Mouse (Mus musculus): ENCODE data around the gene Tmem107. TPM values are rescaled to one million over a fixed set of nuclear protein-coding genes. Genes with fewer than 3 reads are reported as not detected.
"Not testable (repeated sequence)": the region's sequence is repeated elsewhere in the genome, so short reads cannot be mapped to it uniquely, and the experiment has no call there.

The Tmem107 gene
- polyA plus RNA-seq, 1 experiment from 2014 or later, result 60.8 TPM

GRCm38 (mm10) chr11:69092386-69092751, 21.8 kb downstream of the Tmem107 start:
- no peak overlapping the region for H3K4me2 ChIP-seq (ENCODE audit: low read length)
- WGBS, result 4% methylated on average over 3 of the region's 3 CpGs
- H3K4me3 ChIP-seq (replicated peaks; ENCODE audit: low read depth, low read length), result no peak overlapping the region
- no peak for ATAC-seq (replicated peaks; ENCODE audit: low FRiP score, low read depth)
- TF ChIP-seq CTCF (IDR thresholded peaks at IDR 0.05; ENCODE audit: low read depth), result peak; percentile 82
- peaks cover 12% of the 10 kb centered on the region for H3K4me1 ChIP-seq (replicated peaks; ENCODE audit: insufficient read depth, low read length)
- H3K9me3 ChIP-seq (replicated peaks; ENCODE audit: low read length), result no peaks in the 10 kb centered on the region
- H3K27ac ChIP-seq, result peak overlapping the region; percentile 72
- no peak overlapping the region for H3K9ac ChIP-seq (ENCODE audit: low read depth, low read length)
- DNase-seq (ENCODE audit: low spot score), result peak; percentile 85
- no peaks in the 10 kb centered on the region for H3K27me3 ChIP-seq (ENCODE audit: insufficient read depth, low read length)
- peaks cover 15% of the 10 kb centered on the region; the same call in 1 of the 2 replicates for H3K36me3 ChIP-seq (ENCODE audit: insufficient read depth, low read length)

- Histone ChIP-seq H3K36me3 (ENCODE audit: insufficient read depth, low read length) (peaks cover 15% of the 10 kb centered on the region; the same call in 1 of the 2 replicates), H3K4me1 (replicated peaks; ENCODE audit: insufficient read depth, low read length) (peaks cover 16% of the 10 kb centered on the region), H3K4me2 (ENCODE audit: low read length) (no peak overlapping the region), H3K9ac (ENCODE audit: low read depth, low read length) (no peak overlapping the region), H3K4me3 (replicated peaks; ENCODE audit: low read depth, low read length) (no peak overlapping the region), H3K9me3 (replicated peaks; ENCODE audit: low read length) (no peaks in the 10 kb centered on the region), H3K27ac (no peak overlapping the region), H3K27me3 (ENCODE audit: insufficient read depth, low read length) (no peaks in the 10 kb centered on the region)
- ATAC-seq (replicated peaks; ENCODE audit: low FRiP score, low read depth) (no peak), DNase-seq (ENCODE audit: low spot score) (peak; percentile 55)
- WGBS, result 82% methylated on average over 4 of the region's 4 CpGs
- peak; percentile 6; the same call in 1 of the 2 replicates for TF ChIP-seq CTCF (IDR thresholded peaks at IDR 0.05; ENCODE audit: low read depth)
Measured at GRCm38 (mm10) chr11:69092871-69093270, 22.3 kb downstream of the Tmem107 start.

DNA sequence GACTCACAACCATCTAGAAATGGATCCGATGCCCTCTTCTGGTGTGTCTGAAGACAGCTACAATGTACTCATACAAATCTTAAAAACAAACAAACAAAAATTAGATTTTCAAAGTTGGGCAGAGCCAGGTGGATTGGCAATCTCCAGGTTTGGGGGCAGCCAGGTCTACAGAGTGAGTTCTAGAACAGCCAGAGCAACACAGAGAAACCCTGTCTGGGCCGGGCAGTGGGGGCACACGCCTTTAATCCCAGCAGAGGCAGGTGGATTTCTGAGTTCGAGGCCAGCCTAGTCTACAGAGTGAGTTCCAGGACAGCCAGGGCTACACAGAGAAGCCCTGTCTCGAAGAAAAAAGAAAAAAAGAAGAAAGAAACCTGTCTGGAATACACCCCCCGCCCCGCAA, 23.2 kb downstream of the Tmem107 start:
- H3K27me3 ChIP-seq (ENCODE audit: insufficient read depth, low read length); H3K4me3 ChIP-seq (replicated peaks; ENCODE audit: low read depth, low read length); ATAC-seq (replicated peaks; ENCODE audit: low FRiP score, low read depth); H3K4me2 ChIP-seq (ENCODE audit: low read length); H3K9me3 ChIP-seq (replicated peaks; ENCODE audit: low read length); H3K9ac ChIP-seq (ENCODE audit: low read depth, low read length); DNase-seq (ENCODE audit: low spot score): not testable (repeated sequence)
- H3K36me3 ChIP-seq (ENCODE audit: insufficient read depth, low read length), result peaks cover 15% of the 10 kb centered on the region; the same call in 1 of the 2 replicates
- 0 out of 2 replicates have a peak, but pooled peaks have one; percentile 24 for TF ChIP-seq CTCF (IDR thresholded peaks at IDR 0.05; ENCODE audit: low read depth)
- peak overlapping the region; percentile 90 for H3K27ac ChIP-seq
- 84% methylated on average over 7 of the region's 7 CpGs for WGBS
- peaks cover 23% of the 10 kb centered on the region for H3K4me1 ChIP-seq (replicated peaks; ENCODE audit: insufficient read depth, low read length)

GRCm38 (mm10) chr11:69094697-69095429, 24.3 kb downstream of the Tmem107 start, which contains the start of gene Per1:
TSS of gene Per1 (plus strand) at chr11:69095217.
- Histone ChIP-seq H3K9me3 (replicated peaks; ENCODE audit: low read length) (no peaks in the 10 kb centered on the region), H3K4me3 (replicated peaks; ENCODE audit: low read depth, low read length) (peak within 1 kb of the TSS; percentile 58), H3K4me2 (ENCODE audit: low read length) (peak within 1 kb of the TSS; percentile 59), H3K9ac (ENCODE audit: low read depth, low read length) (peak within 1 kb of the TSS; percentile 84), H3K27me3 (ENCODE audit: insufficient read depth, low read length) (no peaks in the 10 kb centered on the region), H3K27ac (peak within 1 kb of the TSS; percentile 98), H3K4me1 (replicated peaks; ENCODE audit: insufficient read depth, low read length) (peaks cover 16% of the 10 kb centered on the region), H3K36me3 (ENCODE audit: insufficient read depth, low read length) (peaks cover 15% of the 10 kb centered on the region; the same call in 1 of the 2 replicates)
- WGBS, result under 1% methylated on average over 37 of the region's 37 CpGs
- peak; percentile 88 for ATAC-seq (replicated peaks; ENCODE audit: low FRiP score, low read depth)
- 0 out of 2 replicates have a peak, but pooled peaks have one; percentile 4 for TF ChIP-seq CTCF (IDR thresholded peaks at IDR 0.05; ENCODE audit: low read depth)
- peak; percentile 100 for DNase-seq (ENCODE audit: low spot score)

DNA sequence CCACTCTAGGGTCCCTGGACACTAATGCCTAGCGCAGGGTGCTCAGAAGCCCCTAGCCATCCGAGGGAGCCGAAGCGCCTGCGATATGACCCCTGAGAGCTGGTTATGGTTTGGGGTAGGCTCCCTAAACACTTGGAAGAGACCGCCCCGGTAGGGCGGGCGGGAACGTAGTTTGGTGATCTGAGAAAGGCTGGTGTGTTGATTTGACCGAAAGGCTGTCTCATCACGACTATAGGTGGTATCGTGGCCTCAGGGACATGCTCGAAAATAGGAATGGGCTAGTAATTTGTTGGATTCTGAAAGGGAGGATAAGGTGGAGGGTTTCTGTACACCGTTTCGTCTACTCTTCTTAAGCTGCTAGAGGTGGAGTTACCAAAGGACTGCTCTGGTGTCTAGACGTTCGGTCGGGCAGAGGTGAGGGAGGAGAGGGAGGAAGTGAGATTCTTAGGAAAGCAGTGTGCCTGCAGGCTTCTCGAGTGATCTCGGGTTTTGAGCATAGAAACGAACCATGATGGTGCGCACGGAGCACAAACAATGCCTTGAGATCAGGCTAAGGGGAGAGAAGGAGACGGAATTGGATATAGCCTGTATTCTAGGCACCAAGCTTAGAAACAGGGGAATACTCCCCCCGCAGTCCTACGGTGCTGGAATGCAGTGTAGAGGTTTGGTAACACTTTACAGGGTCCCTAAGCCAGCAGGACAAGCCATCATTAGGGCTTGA, 25.1 kb downstream of the Tmem107 start:
- peak overlapping the region; percentile 58 for H3K4me3 ChIP-seq (replicated peaks; ENCODE audit: low read depth, low read length)
- no peak for TF ChIP-seq CTCF (IDR thresholded peaks at IDR 0.05; ENCODE audit: low read depth)
- H3K4me2 ChIP-seq (ENCODE audit: low read length), result peak overlapping the region; percentile 59
- DNase-seq (ENCODE audit: low spot score), result peak; percentile 67
- no peaks in the 10 kb centered on the region for H3K27me3 ChIP-seq (ENCODE audit: insufficient read depth, low read length)
- no peak for ATAC-seq (replicated peaks; ENCODE audit: low FRiP score, low read depth)
- H3K9me3 ChIP-seq (replicated peaks; ENCODE audit: low read length), result no peaks in the 10 kb centered on the region
- H3K9ac ChIP-seq (ENCODE audit: low read depth, low read length), result peak overlapping the region; percentile 84
- peaks cover 13% of the 10 kb centered on the region for H3K36me3 ChIP-seq (ENCODE audit: insufficient read depth, low read length)
- H3K27ac ChIP-seq, result peak overlapping the region; percentile 98
- WGBS, result 1% methylated on average over 27 of the region's 27 CpGs
- peaks cover 19% of the 10 kb centered on the region; the same call in 1 of the 2 replicates for H3K4me1 ChIP-seq (replicated peaks; ENCODE audit: insufficient read depth, low read length)

- Histone ChIP-seq H3K4me2 (ENCODE audit: low read length) (peak overlapping the region; percentile 59), H3K4me1 (replicated peaks; ENCODE audit: insufficient read depth, low read length) (peaks cover 20% of the 10 kb centered on the region; the same call in 1 of the 2 replicates), H3K36me3 (ENCODE audit: insufficient read depth, low read length) (peaks cover 18% of the 10 kb centered on the region), H3K4me3 (replicated peaks; ENCODE audit: low read depth, low read length) (peak overlapping the region; percentile 58), H3K9me3 (replicated peaks; ENCODE audit: low read length) (no peaks in the 10 kb centered on the region), H3K9ac (ENCODE audit: low read depth, low read length) (peak overlapping the region; percentile 84), H3K27ac (peak overlapping the region; percentile 98), H3K27me3 (ENCODE audit: insufficient read depth, low read length) (no peaks in the 10 kb centered on the region)
- ATAC-seq (replicated peaks; ENCODE audit: low FRiP score, low read depth), result no peak; the same call in 1 of the 2 replicates
- no peak for TF ChIP-seq CTCF (IDR thresholded peaks at IDR 0.05; ENCODE audit: low read depth)
- no peak for DNase-seq (ENCODE audit: low spot score)
- 7% methylated on average over 9 of the region's 9 CpGs for WGBS
Measured at GRCm38 (mm10) chr11:69096360-69096986, 25.9 kb downstream of the Tmem107 start.
